9 mouse cellular contexts compared by ENCODE assay signal in genomic region chr7:137603039-137603438, GRCm38 (mm10).
DNase-seq lines count a peak whose midpoint lies in the region; ATAC-seq lines count a peak whose summit lies in the region.
"Had no signal": no experiment of that assay in that cellular context is flagged by ENCODE, and none has a peak within 500 bp of the region (broad histone marks: within the 10 kb centered on the region; RNA-seq: fewer than 3 reads in every experiment).

No protein-coding gene starts in this region.

- DNase-seq in adipocyte (ENCODE audit: low spot score) = peak; percentile 2
- DNase-seq in cerebellum, adult 11-12 months = peak; percentile 32
- peak; percentile 82 for DNase-seq in forelimb bud, embryonic 11.5 days (ENCODE audit: low read depth, low spot score)
- DNase-seq in induced T-regulatory cell, adult 2 months (ENCODE audit: low read depth) = peak; percentile 15
- peak; percentile 15 to 82 for DNase-seq in left cerebral cortex, adult 9 months (ENCODE audit: low spot score in 2 of 2)
- peak; percentile 96 for DNase-seq in midbrain, embryonic 11.5 days (ENCODE audit: low spot score, missing footprints)
- peak; percentile 9 for DNase-seq in spleen, adult 12 weeks (ENCODE audit: low spot score)

- H3K27ac ChIP-seq in midbrain, embryonic 11.5 days (ENCODE audit: low read depth, low read length) = no peak overlapping the region
- H3K27ac ChIP-seq: limb, embryonic 12.5 days had no signal

- H3K9ac ChIP-seq in midbrain, embryonic 11.5 days (ENCODE audit: low read length) = no peak overlapping the region
- H3K9ac ChIP-seq: limb, embryonic 12.5 days had no signal

- peak; percentile 66 for ATAC-seq in midbrain, embryonic 11.5 days (ENCODE audit: low FRiP score)
- ATAC-seq in inflammation-experienced regulatory T-cells, adult 6 months = no peak

- 6% methylated on average over 8 of the region's 8 CpGs for WGBS in midbrain, embryonic 11.5 days

- no peaks in the 10 kb centered on the region for H3K27me3 ChIP-seq in midbrain, embryonic 11.5 days (ENCODE audit: control insufficient read depth, insufficient read depth, low read length)

- H3K4me1 ChIP-seq in midbrain, embryonic 11.5 days (ENCODE audit: control insufficient read depth, insufficient read depth, low read length) = no peaks in the 10 kb centered on the region
- H3K4me1 ChIP-seq: limb, embryonic 12.5 days had no signal

- no peaks in the 10 kb centered on the region for H3K36me3 ChIP-seq in midbrain, embryonic 11.5 days (ENCODE audit: control insufficient read depth, insufficient read depth, low read length)
- H3K36me3 ChIP-seq: limb, embryonic 12.5 days had no signal

- no peak overlapping the region for H3K4me3 ChIP-seq in midbrain, embryonic 11.5 days (ENCODE audit: low read depth, low read length)
- H3K4me3 ChIP-seq: limb, embryonic 12.5 days had no signal

- H3K9me3 ChIP-seq in midbrain, embryonic 11.5 days (ENCODE audit: control insufficient read depth, low read length) = no peaks in the 10 kb centered on the region
- H3K9me3 ChIP-seq: limb, embryonic 12.5 days had no signal

- no peak overlapping the region for H3K4me2 ChIP-seq in midbrain, embryonic 11.5 days
- H3K4me2 ChIP-seq: limb, embryonic 12.5 days had no signal

Comparison
In these comparisons a context has a peak if more than half of its experiments do, and no peak if none do; other contexts are left out.
1. DNase-seq: peak in every context shown above with its lines; median percentile 96 in midbrain, embryonic 11.5 days; 82 in forelimb bud, embryonic 11.5 days; 48 in left cerebral cortex, adult 9 months; 32 in cerebellum, adult 11-12 months; 15 in induced T-regulatory cell, adult 2 months; 9 in spleen, adult 12 weeks; 2 in adipocyte.